Mouse (Mus musculus): ENCODE data around the gene Ank3.

DNA sequence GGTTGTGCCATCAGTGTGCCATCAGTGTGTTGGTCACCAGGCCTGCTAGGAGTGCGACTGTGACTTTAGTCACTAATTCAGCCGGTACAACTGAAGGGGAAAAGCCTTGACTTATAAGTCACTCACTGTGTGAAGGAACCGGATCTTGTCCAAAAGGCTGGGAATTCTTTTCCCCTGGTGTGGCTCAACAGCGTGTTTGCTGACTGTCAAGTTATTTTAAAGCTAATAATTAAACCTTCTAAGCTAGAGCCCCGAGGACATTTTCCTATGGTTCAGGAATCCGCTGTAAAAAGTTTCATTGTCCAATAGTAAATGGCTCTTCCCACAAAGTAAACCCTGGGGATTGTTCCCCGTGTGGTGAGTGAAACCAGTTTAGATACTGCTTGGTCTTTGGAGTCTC is 529.8 kb downstream of the Ank3 start:
- TF ChIP-seq CTCF (IDR thresholded peaks at IDR 0.05; ENCODE audit: extremely low read depth, insufficient read length, insufficient replicate concordance, low read depth, low read length) (no peak), POLR2A (IDR thresholded peaks at IDR 0.05; ENCODE audit: low read depth, low read length) (no peak)
